Mouse (Mus musculus) inflammation-experienced regulatory T-cells (primary cell): ENCODE measurements around the gene Pla2g5. TPM values are rescaled to one million over a fixed set of nuclear protein-coding genes. Genes with fewer than 3 reads are reported as not detected.

Source experiments
- polyA plus RNA-seq, 2 experiments: library from polyadenylated mRNA; unstranded; fragments of 100-300 nt; shearing (Covaris generic); gene quantifications; one replicate each; pipeline ENCODE4 v1.2.1; 2017

Pla2g5 gene
- not detected for polyA plus RNA-seq

GRCm38 (mm10) chr4:138863344-138863998 is at the start of gene Pla2g5:
Gene Pla2g5, minus strand, starts transcription at chr4:138863482.

GRCm38 (mm10) chr4:138877731-138878130 is 14.4 kb upstream of the Pla2g5 start, which contains the start of gene Pla2g2e:
Gene Pla2g2e, plus strand, starts transcription at chr4:138877942.

GRCm38 (mm10) chr4:138873864-138874263 is 10.6 kb upstream of the Pla2g5 start, which contains the start of gene Gm13030:
Gene Gm13030, minus strand, starts transcription at chr4:138873964.

GRCm38 (mm10) chr4:138775435-138775834 is 87.8 kb downstream of the Pla2g5 start, which contains the start of gene Pla2g2d:
Gene Pla2g2d, plus strand, starts transcription at chr4:138775735.

GRCm38 (mm10) chr4:138757416-138757815 is 105.9 kb downstream of the Pla2g5 start, which contains the start of gene Pla2g2f:
Gene Pla2g2f, minus strand, starts transcription at chr4:138757626.

Other genes starting within 250 kb of the Pla2g5 start
- gene Vwa5b1, start 227.6 kb downstream of the Pla2g5 start, polyA plus RNA-seq: under 1 TPM; 0.07 to 0.18 TPM
- gene Pla2g2c, start 138.7 kb downstream of the Pla2g5 start, polyA plus RNA-seq: not detected
- gene Ubxn10, start 126.3 kb downstream of the Pla2g5 start, polyA plus RNA-seq: under 1 TPM in 1 of 2 experiments, not detected in 1; 0.81 TPM
- under 1 TPM in 1 of 2 experiments, not detected in 1; 0.60 TPM for gene Pla2g2f, start 105.9 kb downstream of the Pla2g5 start, polyA plus RNA-seq
- gene Pla2g2d, start 87.7 kb downstream of the Pla2g5 start, polyA plus RNA-seq: 1 to 10 TPM in 1 of 2 experiments, under 1 TPM in 1; 0.33 to 2.3 TPM
- gene Gm13030, start 10.5 kb upstream of the Pla2g5 start, polyA plus RNA-seq: not detected
- under 1 TPM in 1 of 2 experiments, not detected in 1; 0.36 TPM for gene Pla2g2e, start 14.5 kb upstream of the Pla2g5 start, polyA plus RNA-seq
- 1 to 10 TPM; 3.6 to 4.6 TPM for gene Otud3, start 50.5 kb upstream of the Pla2g5 start, polyA plus RNA-seq
- gene Rnf186, start 103.6 kb upstream of the Pla2g5 start, polyA plus RNA-seq: under 1 TPM in 1 of 2 experiments, not detected in 1; 0.31 TPM
- gene Tmco4, start 109.4 kb upstream of the Pla2g5 start, polyA plus RNA-seq: 10 to 100 TPM; 31.2 to 42.4 TPM
- gene Htr6, start 212.1 kb upstream of the Pla2g5 start, polyA plus RNA-seq: not detected
- gene Nbl1, start 229.5 kb upstream of the Pla2g5 start, polyA plus RNA-seq: under 1 TPM; 0.26 to 0.66 TPM